Mouse (Mus musculus) adrenal gland, adult 18-20 months (tissue): ENCODE results near the gene Sepsecs. TPM values are rescaled to one million over a fixed set of nuclear protein-coding genes. Genes with fewer than 3 reads are reported as not detected.
"Not testable (repeated sequence)": the region's sequence is repeated elsewhere in the genome, so short reads cannot be mapped to it uniquely, and the experiment has no call there.

Experiments used
- DNase-seq, 2 experiments: peaks; one replicate each; pipeline ENCODE4 v3.0.0; 2021 to 2022; ENCODE audit warnings: low spot score in 2 of 2
- long read RNA-seq, 2 experiments: library from polyadenylated mRNA; stranded (forward); transcript quantifications; one replicate each; pipeline ENCODE4 v2.0.0; 2021
- total RNA-seq, 2 experiments: library from RNA; stranded (reverse); gene quantifications; 1 replicate in 1 of 2; 2 replicates in 1 of 2; pipeline ENCODE4 v1.2.3; 2021

Sepsecs gene
- 10 to 100 TPM; 13.0 to 14.3 TPM for total RNA-seq
- long read RNA-seq, experiment 1, full-length matches to known transcripts, result 5 of 6 reads
- long read RNA-seq, experiment 1, partial matches to known transcripts, result 0 of 6 reads
- long read RNA-seq, experiment 1, other reads (novel, unspliced or antisense), result 1 of 6 reads
- long read RNA-seq, experiment 2, full-length matches to known transcripts, result 16 of 19 reads
- long read RNA-seq, experiment 2, partial matches to known transcripts, result 1 of 19 reads
- long read RNA-seq, experiment 2, other reads (novel, unspliced or antisense), result 2 of 19 reads

DNA sequence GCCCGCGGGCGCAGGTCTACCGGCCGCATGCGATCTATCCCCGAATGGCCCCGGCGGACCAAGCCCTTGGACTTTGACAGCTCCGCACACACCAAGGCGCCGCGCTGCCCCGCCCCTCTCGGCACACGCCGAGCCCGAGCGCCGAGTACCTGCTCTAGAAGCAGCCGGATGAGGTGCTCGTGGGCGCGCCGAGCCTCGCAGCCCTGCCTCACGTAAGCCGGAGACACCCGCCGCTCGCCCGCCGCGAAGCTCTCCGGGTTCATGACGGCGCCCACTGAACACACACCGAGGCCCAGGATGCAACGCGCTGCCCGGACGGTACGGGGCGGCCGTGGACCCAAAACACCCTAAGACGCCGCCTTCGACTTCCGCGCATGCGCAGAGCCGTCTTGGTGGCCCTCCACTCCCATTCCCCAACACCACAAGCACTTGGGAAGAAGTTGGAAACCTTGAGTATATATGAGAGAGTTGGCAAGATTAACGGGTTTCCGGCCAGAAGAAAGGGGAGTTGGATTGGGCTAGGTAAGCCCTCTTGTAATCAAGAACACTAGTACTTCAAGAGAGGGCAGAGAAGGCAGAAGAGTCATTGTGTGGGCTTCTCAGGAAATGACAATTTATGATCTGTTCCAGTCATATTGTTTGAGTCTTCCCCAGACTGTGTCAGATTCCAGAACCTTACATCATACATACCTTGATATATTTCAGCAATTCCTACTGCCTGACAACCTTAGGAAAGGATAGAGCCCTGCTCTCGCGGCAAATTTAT, at the start of gene Sepsecs:
TSS of gene Sepsecs (minus strand) at position 283 of the 766 bp plus-strand sequence.
- DNase-seq, result peak; percentile 97 to 98

- no peak for DNase-seq
Observed at GRCm38 (mm10) chr5:52716742-52717448, 47.4 kb upstream of the Sepsecs start.

GRCm38 (mm10) chr5:52712704-52713103, 43.2 kb upstream of the Sepsecs start:
- no peak for DNase-seq

DNA sequence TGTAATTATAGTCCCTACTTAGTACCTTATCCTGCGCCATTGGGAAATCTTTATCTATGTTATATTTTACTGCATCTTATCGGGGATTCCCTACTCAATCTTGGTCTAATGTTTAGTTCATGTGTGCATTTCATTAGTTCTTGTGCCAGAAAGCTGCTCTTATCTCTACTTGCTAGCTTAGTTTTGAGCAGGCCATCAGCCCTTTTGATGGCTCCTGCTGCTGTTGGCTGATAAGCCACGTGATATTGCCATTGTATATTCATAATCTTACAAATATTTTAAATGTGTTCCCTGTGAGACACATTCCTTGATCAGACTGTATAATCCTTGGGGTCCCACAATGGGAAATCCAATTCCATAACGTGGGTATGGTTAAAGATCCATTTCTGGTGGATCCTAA, 35.1 kb upstream of the Sepsecs start:
- no peak for DNase-seq

DNA sequence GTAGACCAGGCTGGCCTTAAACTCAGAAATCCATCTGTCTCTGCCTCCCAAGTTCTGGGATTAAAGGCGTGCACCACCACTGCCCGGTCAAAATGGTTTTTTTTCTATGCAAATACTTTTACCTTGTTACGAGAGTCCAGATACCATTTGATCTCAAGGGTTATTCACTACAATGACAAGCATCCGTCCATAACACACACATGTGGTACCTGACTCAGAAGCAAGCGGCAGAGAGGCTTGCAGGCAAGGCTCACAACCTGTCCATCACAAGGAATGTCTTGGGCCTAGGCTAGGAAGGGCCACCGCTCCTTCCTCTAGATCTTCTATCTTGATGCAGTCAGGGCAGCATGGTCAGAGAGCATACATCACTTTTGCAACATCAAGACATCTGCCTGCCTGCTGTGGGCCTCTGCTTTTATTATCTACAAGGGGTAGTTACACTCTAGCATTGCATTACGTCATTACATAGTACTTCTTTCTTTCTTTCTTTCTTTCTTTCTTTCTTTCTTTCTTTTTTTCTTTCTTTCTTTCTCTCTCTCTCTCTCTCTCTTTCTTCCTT, 28.5 kb upstream of the Sepsecs start:
- not testable (repeated sequence) for DNase-seq

DNA sequence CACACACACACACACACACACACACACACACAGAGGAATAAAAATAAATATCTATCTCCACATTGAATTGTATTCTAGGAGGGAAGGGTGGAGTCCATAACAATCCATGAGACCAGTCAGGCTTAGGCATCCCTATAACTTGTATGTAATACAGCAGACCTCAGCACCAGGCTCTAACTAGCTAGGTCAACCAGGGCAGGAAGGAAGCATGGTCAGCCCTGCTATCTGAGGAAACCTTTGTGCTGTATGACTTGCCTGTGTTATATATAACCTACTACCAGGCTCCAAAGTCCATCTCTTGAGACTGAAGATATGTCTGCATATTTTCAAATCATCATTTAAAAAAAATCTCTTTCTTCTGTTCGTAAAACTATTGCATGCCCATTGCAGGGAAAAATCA, 27.8 kb upstream of the Sepsecs start:
- no peak for DNase-seq

DNA sequence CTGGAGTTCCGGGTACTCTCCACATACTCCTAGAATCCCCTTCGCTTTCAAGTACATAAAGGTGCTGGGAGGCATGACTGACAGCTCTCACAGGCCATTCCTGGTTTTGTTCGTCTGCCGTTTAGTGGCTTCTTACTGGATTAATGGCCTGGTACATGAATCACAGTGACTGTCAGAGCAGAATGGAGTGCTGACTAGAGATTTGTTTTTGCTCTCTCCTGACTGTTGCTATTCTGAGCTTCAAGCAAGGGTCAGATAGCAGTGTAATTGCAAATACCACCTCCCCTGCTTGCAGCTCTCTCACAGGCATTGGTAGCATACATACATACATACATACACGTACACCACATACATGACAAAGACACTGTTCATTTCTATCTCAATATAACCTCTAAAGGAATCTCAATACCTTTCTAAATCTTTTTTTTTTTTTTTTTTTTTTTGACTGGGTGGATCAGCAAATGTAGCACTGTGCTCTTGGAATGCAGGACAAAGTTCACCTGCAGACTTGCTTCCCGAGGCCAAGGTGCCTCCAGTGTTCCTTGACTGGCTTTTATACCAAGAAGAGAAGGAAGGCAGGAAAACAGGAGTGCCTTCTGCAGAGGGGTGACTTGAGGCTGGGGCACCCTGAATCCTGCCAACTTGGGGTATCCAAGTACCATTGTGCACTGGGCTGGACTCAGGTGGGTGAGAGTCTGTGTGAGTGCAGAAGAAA, 18.4 kb upstream of the Sepsecs start:
- no peak for DNase-seq

GRCm38 (mm10) chr5:52681111-52681510, 11.6 kb upstream of the Sepsecs start:
- no peak for DNase-seq

- DNase-seq, result no peak
Observed at GRCm38 (mm10) chr5:52680191-52680590, 10.7 kb upstream of the Sepsecs start.

DNA sequence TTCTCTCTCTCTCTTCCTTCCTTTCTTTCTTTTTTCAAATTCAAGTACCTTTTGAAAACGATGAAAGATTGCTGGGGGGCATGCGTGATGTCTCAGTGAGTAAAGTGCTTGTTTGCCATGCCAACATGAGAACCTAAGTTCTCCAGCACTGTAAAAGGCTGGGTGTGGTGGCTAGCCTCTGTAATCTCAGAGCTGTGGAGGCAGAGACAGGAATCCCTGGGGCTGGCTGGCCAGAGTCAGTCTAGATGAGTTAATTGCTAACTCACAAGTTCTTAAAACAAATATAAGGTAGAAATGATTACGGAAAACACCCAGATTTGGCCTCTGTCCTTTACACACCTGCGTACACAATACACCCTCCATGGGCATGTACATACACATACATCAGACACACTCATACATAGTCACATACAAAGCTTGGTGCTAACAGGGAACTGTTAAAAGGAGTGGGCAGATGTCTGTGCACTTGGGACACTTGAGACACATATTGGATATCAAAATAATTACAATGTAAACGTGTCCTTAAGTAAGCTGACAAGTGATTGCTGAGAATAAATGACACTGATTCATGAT, 9.1 kb upstream of the Sepsecs start:
- DNase-seq, result no peak

DNA sequence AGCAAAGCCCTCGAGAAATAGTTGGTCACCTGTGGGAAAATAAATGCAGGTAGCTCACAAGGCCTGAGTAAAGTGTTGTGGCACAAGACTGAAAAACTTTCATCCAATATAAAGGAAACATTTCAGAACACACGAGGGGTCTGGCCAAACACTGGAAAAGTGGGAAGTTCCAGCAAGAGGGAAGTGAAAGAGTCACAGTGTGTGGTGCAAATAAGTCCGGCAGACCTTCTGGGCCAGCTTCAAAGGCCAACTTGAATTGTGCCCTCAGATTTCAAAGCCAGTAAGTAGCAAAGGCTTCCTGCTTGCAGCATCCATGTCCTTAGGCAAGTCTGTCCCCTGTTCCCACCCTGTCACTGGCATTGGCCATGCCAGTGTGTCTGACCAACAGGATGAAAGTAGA, 7.6 kb upstream of the Sepsecs start:
- no peak for DNase-seq

DNA sequence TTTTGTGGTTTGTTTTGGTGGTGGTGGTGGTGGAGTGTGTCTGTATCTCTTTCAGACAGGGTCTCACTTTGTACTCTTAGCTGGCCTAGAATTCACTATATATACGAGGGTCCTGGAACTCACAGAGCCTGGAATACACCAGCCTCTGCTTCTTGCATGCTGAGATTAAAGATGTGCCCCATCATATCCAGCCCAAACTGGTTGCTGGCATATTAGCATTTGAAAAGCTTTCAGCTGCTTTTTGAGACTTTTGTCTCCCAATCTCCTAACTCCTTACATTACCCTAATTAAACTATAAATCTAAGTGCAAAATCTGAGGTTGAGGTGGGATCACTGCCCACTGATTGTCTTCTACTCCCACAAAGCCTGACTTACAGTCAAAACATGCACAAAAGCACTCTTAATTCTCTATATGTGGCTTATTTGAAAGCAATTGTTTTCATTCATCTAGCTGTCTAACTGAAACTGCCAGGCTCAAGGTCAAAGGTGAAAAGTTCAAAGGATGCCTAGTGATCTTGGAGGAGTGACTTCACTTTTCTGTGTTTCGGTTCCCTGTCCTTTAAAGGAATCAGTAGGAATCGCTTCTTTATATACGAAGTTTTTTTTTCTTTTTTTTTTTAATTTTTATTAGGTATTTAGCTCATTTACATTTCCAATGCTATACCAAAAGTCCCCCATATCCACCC, 5.0 kb upstream of the Sepsecs start:
- no peak for DNase-seq

DNA sequence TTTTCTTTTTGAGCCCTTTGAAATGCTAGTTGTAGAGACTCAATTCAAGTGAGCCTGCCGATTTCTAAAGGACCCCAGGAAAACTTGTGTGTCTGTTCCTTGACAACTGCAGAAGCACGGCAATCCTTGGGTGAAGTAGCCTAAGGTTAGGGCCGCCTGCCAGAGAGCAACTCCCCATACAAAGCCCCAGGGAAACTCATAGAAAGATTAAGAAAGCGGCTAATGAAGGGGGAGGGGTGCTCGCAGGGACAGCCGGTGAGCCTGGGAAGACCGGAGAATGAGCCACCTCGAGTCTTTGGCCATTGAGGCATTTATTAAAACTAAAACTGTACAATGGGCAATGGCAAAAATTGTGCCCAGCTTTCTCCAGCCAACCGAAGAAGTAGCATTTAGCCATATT, 3.8 kb upstream of the Sepsecs start:
- no peak for DNase-seq

DNA sequence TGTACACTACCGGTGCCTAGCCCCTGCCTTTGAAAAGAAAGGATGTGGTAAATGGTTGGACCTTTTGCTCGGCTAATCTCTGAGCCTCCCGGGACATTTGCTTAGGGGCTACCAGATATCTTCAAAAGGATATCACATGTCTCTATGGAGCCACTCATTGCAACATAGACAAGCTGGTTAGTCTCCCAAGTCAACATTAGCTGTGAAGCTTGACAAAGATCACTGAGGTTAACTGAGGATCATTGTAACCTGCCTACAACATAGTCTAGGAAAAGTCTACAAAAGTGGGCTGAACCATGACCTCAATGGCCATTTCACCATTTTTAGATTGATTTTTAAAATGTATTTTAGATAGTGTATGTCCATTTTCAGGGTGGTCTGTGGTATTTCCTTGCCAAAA, 1.2 kb upstream of the Sepsecs start:
- DNase-seq, result no peak

DNA sequence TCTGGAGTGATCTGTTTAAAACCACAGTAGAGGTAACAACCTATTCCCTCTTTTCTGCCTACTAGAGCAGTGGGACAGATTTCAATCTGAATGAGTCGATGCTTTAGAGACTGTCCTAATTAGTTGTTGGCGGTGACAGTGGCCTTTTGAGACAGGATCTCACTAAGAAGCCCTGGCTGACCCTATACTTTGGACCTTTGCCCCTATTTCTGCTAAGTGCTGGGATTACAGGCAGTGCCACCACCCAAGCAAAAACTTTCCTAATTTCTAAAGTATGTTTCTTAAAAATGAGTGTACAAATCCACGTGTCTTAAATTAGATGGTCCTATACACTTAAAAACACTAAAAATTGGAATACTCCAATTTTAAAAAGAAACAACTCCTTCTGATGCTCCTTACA, 2.7 kb downstream of the Sepsecs start:
- DNase-seq, result no peak

GRCm38 (mm10) chr5:52657957-52658356, 11.6 kb downstream of the Sepsecs start:
- DNase-seq, result no peak

DNA sequence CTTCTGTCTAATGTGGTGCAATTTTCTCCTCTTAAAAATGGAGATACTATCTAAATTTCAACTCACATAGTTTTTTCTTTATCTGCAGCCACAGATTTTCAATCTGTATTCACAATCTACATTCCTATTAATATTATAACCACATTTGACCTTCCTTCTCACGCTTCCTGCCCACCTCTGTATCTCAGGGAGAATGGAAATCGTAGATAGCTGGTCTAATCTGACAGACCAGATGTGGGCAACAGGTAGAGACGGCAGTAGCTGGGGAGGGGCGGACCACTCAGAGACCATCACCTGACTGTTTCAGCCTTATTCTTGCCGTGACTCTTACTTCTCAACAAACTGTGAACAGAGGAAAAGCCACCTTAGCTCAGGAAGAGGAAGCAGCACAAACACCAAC, 12.2 kb downstream of the Sepsecs start:
- no peak for DNase-seq

- DNase-seq, result no peak
Observed at GRCm38 (mm10) chr5:52655992-52656391, 13.5 kb downstream of the Sepsecs start.

- DNase-seq, result no peak
Observed at GRCm38 (mm10) chr5:52654961-52655360, 14.5 kb downstream of the Sepsecs start.

GRCm38 (mm10) chr5:52652606-52653005, 16.9 kb downstream of the Sepsecs start:
- DNase-seq, result no peak
